Mouse (Mus musculus) lung, embryonic 15.5 days (tissue): ENCODE data around the gene Adam19. TPM values are rescaled to one million over a fixed set of nuclear protein-coding genes. Genes with fewer than 3 reads are reported as not detected.

Experiments used
- ATAC-seq: fragments of 200-750 bp; cut with Nextera tagmentation; 2 replicates; pipeline ENCODE4 v1.8.0; 2017; ENCODE audit warnings: moderate number of reproducible peaks, borderline replicate concordance; ENCODE audit not compliant: low FRiP score, low TSS enrichment; ENCODE audit errors: extremely low read depth
- H3K27ac ChIP-seq: fragments of 300-500 bp; sonication (generic); 2 replicates; pipeline ENCODE4 v1.5.1; 2015; ENCODE audit warnings: moderate library complexity, mild to moderate bottlenecking, inconsistent platforms
- H3K27me3 ChIP-seq: fragments of 300-500 bp; sonication (generic); 2 replicates; pipeline ENCODE4 v1.6.1; 2015; ENCODE audit warnings: inconsistent platforms
- H3K36me3 ChIP-seq: fragments of 300-500 bp; sonication (generic); 2 replicates; pipeline ENCODE4 v1.6.1; 2015; ENCODE audit warnings: inconsistent platforms
- H3K4me1 ChIP-seq: fragments of 300-500 bp; sonication (generic); 2 replicates; pipeline ENCODE4 v1.6.1; 2015; ENCODE audit warnings: inconsistent platforms
- H3K4me2 ChIP-seq: fragments of 300-500 bp; sonication (generic); 2 replicates; pipeline ENCODE4 v1.6.1; 2015; ENCODE audit warnings: inconsistent platforms, mild to moderate bottlenecking, moderate library complexity
- H3K4me3 ChIP-seq: fragments of 300-500 bp; sonication (generic); 2 replicates; pipeline ENCODE4 v1.5.1; 2015; ENCODE audit warnings: mild to moderate bottlenecking, inconsistent platforms
- H3K9ac ChIP-seq: fragments of 300-500 bp; sonication (generic); 2 replicates; pipeline ENCODE4 v1.6.1; 2015; ENCODE audit warnings: inconsistent platforms
- H3K9me3 ChIP-seq: fragments of 300-500 bp; sonication (generic); 2 replicates; pipeline ENCODE4 v1.6.1; 2016; ENCODE audit warnings: inconsistent platforms
- WGBS: fragments of 180-500 bp; shearing (Covaris S2); methylation state at CpG from one replicate; pipeline ENCODE4 v1.1.7; 2015; 5-methylcytosine and 5-hydroxymethylcytosine counted together
- polyA plus RNA-seq: library from polyadenylated mRNA; unstranded; fragments of >200 nt; fragmentation: Nextera tagmentation; extraction: Ambion mirVana; gene quantifications from 2 replicates; pipeline ENCODE4 v1.2.1, GENCODE M21; 2015

The Adam19 gene
- polyA plus RNA-seq, 1 experiment from 2014 or later, result 23.4 TPM

- peaks cover 82% of the 10 kb centered on the region for H3K4me1 ChIP-seq
- WGBS, result 85% methylated on average over 10 of the region's 10 CpGs
These were observed 11.7 kb downstream of the Adam19 start for GRCm38 (mm10) chr11:46067371-46068060.

GRCm38 (mm10) chr11:46068756-46069407, 13.1 kb downstream of the Adam19 start:
- no peak overlapping the region for H3K9ac ChIP-seq
- ATAC-seq, result no peak
- H3K4me1 ChIP-seq, result peaks cover 81% of the 10 kb centered on the region
- WGBS, result 22% methylated on average over 12 of the region's 12 CpGs
- H3K4me3 ChIP-seq, result no peak overlapping the region
- no peaks in the 10 kb centered on the region for H3K27me3 ChIP-seq
- H3K4me2 ChIP-seq, result peak overlapping the region; percentile 19; the same call in 1 of the 2 replicates
- H3K9me3 ChIP-seq, result no peaks in the 10 kb centered on the region
- H3K27ac ChIP-seq, result peak overlapping the region; percentile 92
- peaks cover 6% of the 10 kb centered on the region; the same call in 1 of the 2 replicates for H3K36me3 ChIP-seq

More at GRCm38 (mm10) chr11:46067371-46068060, 11.7 kb downstream of the Adam19 start:
- Histone ChIP-seq H3K4me3 (no peak overlapping the region), H3K9me3 (no peaks in the 10 kb centered on the region), H3K36me3 (peaks cover 6% of the 10 kb centered on the region; the same call in 1 of the 2 replicates), H3K27me3 (no peaks in the 10 kb centered on the region), H3K9ac (no peak overlapping the region), H3K4me2 (no peak overlapping the region), H3K27ac (peak overlapping the region; percentile 47)
- ATAC-seq, result no peak

- peaks cover 76% of the 10 kb centered on the region for H3K4me1 ChIP-seq
- H3K9ac ChIP-seq, result no peak overlapping the region
- no peaks in the 10 kb centered on the region for H3K27me3 ChIP-seq
- 32% methylated on average over 17 of the region's 17 CpGs for WGBS
- no peak overlapping the region for H3K4me3 ChIP-seq
- H3K9me3 ChIP-seq, result no peaks in the 10 kb centered on the region
- ATAC-seq, result peak; percentile 15; the same call in 1 of the 2 replicates
- H3K36me3 ChIP-seq, result peaks cover 6% of the 10 kb centered on the region; the same call in 1 of the 2 replicates
- H3K4me2 ChIP-seq, result peak overlapping the region; percentile 32; the same call in 1 of the 2 replicates
- H3K27ac ChIP-seq, result peak overlapping the region; percentile 92
These were observed 13.7 kb downstream of the Adam19 start for GRCm38 (mm10) chr11:46069408-46070003.

- Histone ChIP-seq H3K9me3 (no peaks in the 10 kb centered on the region), H3K4me2 (no peak overlapping the region), H3K27ac (peak overlapping the region; percentile 92), H3K4me3 (no peak overlapping the region), H3K9ac (no peak overlapping the region), H3K27me3 (no peaks in the 10 kb centered on the region), H3K4me1 (peaks cover 69% of the 10 kb centered on the region), H3K36me3 (peaks cover 6% of the 10 kb centered on the region; the same call in 1 of the 2 replicates)
- no peak for ATAC-seq
- 70% methylated on average over 4 of the region's 4 CpGs for WGBS
These were observed 14.4 kb downstream of the Adam19 start for GRCm38 (mm10) chr11:46070161-46070560.

- H3K9ac ChIP-seq, result no peak overlapping the region
- ATAC-seq, result no peak
- no peaks in the 10 kb centered on the region for H3K9me3 ChIP-seq
- no peak overlapping the region for H3K4me3 ChIP-seq
- peaks cover 6% of the 10 kb centered on the region; the same call in 1 of the 2 replicates for H3K36me3 ChIP-seq
- no peak overlapping the region for H3K27ac ChIP-seq
- WGBS, result 59% methylated on average over 8 of the region's 8 CpGs
- H3K27me3 ChIP-seq, result no peaks in the 10 kb centered on the region
- no peak overlapping the region for H3K4me2 ChIP-seq
- H3K4me1 ChIP-seq, result peaks cover 64% of the 10 kb centered on the region
These were observed 15.0 kb downstream of the Adam19 start for GRCm38 (mm10) chr11:46070789-46071188.

GRCm38 (mm10) chr11:46072466-46073060, 16.8 kb downstream of the Adam19 start:
- Histone ChIP-seq H3K4me2 (no peak overlapping the region), H3K27me3 (no peaks in the 10 kb centered on the region), H3K4me3 (no peak overlapping the region), H3K9ac (no peak overlapping the region), H3K4me1 (peaks cover 60% of the 10 kb centered on the region), H3K9me3 (no peaks in the 10 kb centered on the region), H3K27ac (peak overlapping the region; percentile 64), H3K36me3 (peaks cover 13% of the 10 kb centered on the region)
- WGBS, result 64% methylated on average over 8 of the region's 8 CpGs
- no peak for ATAC-seq

- Histone ChIP-seq H3K27me3 (no peaks in the 10 kb centered on the region), H3K27ac (peak overlapping the region; percentile 64), H3K4me3 (no peak overlapping the region), H3K4me1 (peaks cover 61% of the 10 kb centered on the region), H3K9me3 (no peaks in the 10 kb centered on the region), H3K9ac (no peak overlapping the region), H3K36me3 (peaks cover 16% of the 10 kb centered on the region), H3K4me2 (no peak overlapping the region)
- 58% methylated on average over 15 of the region's 15 CpGs for WGBS
- no peak for ATAC-seq
These were observed 17.5 kb downstream of the Adam19 start for GRCm38 (mm10) chr11:46073061-46073849.

- ATAC-seq, result no peak
- Histone ChIP-seq H3K4me2 (no peak overlapping the region), H3K9ac (no peak overlapping the region), H3K27me3 (no peaks in the 10 kb centered on the region), H3K9me3 (no peaks in the 10 kb centered on the region), H3K4me3 (no peak overlapping the region), H3K27ac (peak overlapping the region; percentile 64), H3K36me3 (peaks cover 22% of the 10 kb centered on the region), H3K4me1 (peaks cover 54% of the 10 kb centered on the region)
- 85% methylated on average over 17 of the region's 17 CpGs for WGBS
These were observed 18.3 kb downstream of the Adam19 start for GRCm38 (mm10) chr11:46073850-46074688.

GRCm38 (mm10) chr11:46075507-46075906, 19.7 kb downstream of the Adam19 start:
- Histone ChIP-seq H3K36me3 (peaks cover 22% of the 10 kb centered on the region), H3K4me1 (peaks cover 48% of the 10 kb centered on the region), H3K27me3 (no peaks in the 10 kb centered on the region), H3K27ac (no peak overlapping the region), H3K9me3 (no peaks in the 10 kb centered on the region), H3K4me2 (no peak overlapping the region), H3K4me3 (no peak overlapping the region), H3K9ac (no peak overlapping the region)
- no peak for ATAC-seq
- WGBS, result 83% methylated on average over 3 of the region's 3 CpGs

- Histone ChIP-seq H3K27me3 (no peaks in the 10 kb centered on the region), H3K27ac (peak overlapping the region; percentile 25; the same call in 1 of the 2 replicates), H3K9me3 (no peaks in the 10 kb centered on the region), H3K4me1 (peaks cover 48% of the 10 kb centered on the region), H3K36me3 (peaks cover 22% of the 10 kb centered on the region), H3K9ac (no peak overlapping the region), H3K4me2 (no peak overlapping the region), H3K4me3 (no peak overlapping the region)
- 89% methylated on average over 11 of the region's 11 CpGs for WGBS
- no peak for ATAC-seq
These were observed 20.8 kb downstream of the Adam19 start for GRCm38 (mm10) chr11:46076442-46077158.
